Mouse (Mus musculus): ENCODE measurements around the gene Wscd1. TPM values are rescaled to one million over a fixed set of nuclear protein-coding genes. Genes with fewer than 3 reads are reported as not detected.

Wscd1 gene
- total and polyA plus RNA-seq, 2 experiments from 2014 or later = 94.5 to 209 TPM

DNA sequence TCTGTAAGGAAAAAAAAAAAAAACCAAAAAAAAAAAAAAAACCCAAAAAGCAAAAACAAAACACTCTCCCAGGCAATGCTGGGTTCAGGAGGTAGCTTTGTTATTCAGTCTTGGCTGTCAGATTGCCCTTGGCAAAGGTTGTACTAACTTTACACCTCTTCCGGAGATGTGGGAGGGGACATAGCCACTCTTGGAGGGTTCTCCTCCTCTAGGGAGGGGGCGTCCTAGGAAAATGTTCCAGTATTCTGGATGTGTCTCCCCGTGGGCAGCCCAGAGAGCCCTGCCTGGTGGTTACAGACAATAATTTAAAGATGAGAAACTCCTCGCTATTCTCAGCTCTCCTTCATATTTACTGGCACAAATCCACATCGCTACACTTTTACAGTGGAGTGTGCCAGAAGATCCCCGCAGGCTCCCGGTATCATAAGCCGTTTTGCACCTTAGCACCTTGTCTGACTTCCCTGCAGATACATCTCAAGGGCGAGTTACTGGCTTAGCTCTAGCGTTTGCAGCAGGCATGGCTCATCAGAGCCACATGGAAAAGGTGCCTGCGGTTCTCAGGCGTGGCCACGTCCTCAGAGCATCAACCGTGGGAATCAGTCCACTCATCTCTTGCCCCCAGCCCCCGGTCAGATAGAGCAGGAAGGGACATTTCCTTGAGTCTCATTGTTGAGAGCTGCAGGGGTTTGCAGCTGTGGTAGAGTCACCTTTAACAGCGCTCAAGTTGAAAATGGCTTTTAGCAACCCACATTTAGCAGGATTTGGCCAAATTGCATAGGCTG is 24.5 kb downstream of the Wscd1 start:
- H3K36me3 ChIP-seq (ENCODE audit: insufficient read depth, low read length) = peaks cover 27% of the 10 kb centered on the region

DNA sequence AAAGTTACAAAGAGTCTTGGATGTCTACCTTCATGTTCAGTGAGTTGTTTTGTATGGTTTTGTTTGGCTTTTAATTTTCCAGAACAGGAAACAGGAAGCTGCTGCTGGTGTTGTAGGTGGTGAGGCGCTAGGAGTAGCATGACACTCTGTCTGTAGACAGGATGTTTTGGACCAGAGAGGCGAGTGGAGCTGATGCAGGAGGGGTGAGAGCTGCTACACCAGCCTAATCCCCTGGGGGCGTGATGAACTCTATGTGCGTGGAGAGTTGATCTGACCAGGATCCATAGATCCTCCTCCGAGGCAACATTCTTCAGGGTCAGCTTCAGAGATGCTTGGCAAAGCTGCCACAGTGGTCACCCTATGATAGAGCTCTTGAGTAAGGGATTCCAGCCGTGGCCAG is 25.3 kb downstream of the Wscd1 start:
- H3K27me3 ChIP-seq (ENCODE audit: insufficient read depth, low read length) = no peaks in the 10 kb centered on the region
- H3K4me3 ChIP-seq (ENCODE audit: low read length) = no peak overlapping the region
- whole genome bisulfite sequencing = 79% methylated on average over 6 of the region's 6 CpGs
- H3K9ac ChIP-seq (replicated peaks; ENCODE audit: low read length) = no peak overlapping the region
- H3K4me2 ChIP-seq (ENCODE audit: low read depth, low read length) = no peak overlapping the region
- 0 out of 2 replicates have a peak overlapping the region, but pooled peaks have one; percentile 20 for H3K27ac ChIP-seq
- H3K9me3 ChIP-seq (ENCODE audit: low read length) = no peaks in the 10 kb centered on the region
- no peak for TF ChIP-seq CTCF (IDR thresholded peaks at IDR 0.05; ENCODE audit: low read depth)
- peaks cover 24% of the 10 kb centered on the region for H3K36me3 ChIP-seq (ENCODE audit: insufficient read depth, low read length)
- DNase-seq (ENCODE audit: low spot score) (no peak), ATAC-seq (no peak)
- H3K4me1 ChIP-seq (ENCODE audit: insufficient read depth, low read length) = peaks cover 18% of the 10 kb centered on the region

More for the DNA sequence above, 24.5 kb downstream of the Wscd1 start:
- H3K9me3 ChIP-seq (ENCODE audit: low read length) = no peaks in the 10 kb centered on the region
- H3K4me3 ChIP-seq (ENCODE audit: low read length) = no peak overlapping the region
- no peak for TF ChIP-seq CTCF (IDR thresholded peaks at IDR 0.05; ENCODE audit: low read depth)
- no peak overlapping the region for H3K9ac ChIP-seq (replicated peaks; ENCODE audit: low read length)
- no peak for DNase-seq (ENCODE audit: low spot score)
- no peak for ATAC-seq
- WGBS = 44% methylated on average over 16 of the region's 16 CpGs
- H3K4me1 ChIP-seq (ENCODE audit: insufficient read depth, low read length) = peaks cover 19% of the 10 kb centered on the region
- no peaks in the 10 kb centered on the region for H3K27me3 ChIP-seq (ENCODE audit: insufficient read depth, low read length)
- H3K4me2 ChIP-seq (ENCODE audit: low read depth, low read length) = no peak overlapping the region
- peak overlapping the region; percentile 45; the same call in 1 of the 2 replicates for H3K27ac ChIP-seq

DNA sequence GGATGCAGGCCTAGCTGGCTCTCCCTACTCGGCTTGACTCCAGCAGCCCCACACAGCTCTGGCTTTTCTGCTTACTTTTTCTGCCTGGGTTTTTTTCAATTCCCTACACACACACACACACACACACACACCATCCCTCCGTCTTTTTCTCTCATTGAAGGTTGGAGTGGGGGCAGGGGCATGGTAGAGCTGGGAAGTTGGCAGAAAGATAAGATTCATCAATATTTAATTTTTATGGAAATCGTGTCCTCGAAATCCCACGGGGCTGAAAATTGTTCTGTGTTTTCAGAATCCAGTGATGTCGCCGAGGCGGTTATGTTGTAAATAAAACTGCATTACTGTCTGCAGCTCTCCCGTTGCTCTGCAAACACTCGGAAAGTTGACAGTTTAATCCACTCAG is 29.9 kb downstream of the Wscd1 start:
- no peak overlapping the region for H3K4me2 ChIP-seq (ENCODE audit: low read depth, low read length)
- no peaks in the 10 kb centered on the region for H3K4me1 ChIP-seq (ENCODE audit: insufficient read depth, low read length)
- DNase-seq (ENCODE audit: low spot score) (peak; percentile 50), ATAC-seq (0 out of 2 replicates have a peak, but pooled peaks have one; percentile 15)
- 48% methylated on average over 10 of the region's 10 CpGs for WGBS
- H3K9me3 ChIP-seq (ENCODE audit: low read length) = no peaks in the 10 kb centered on the region
- TF ChIP-seq CTCF (IDR thresholded peaks at IDR 0.05; ENCODE audit: low read depth) = no peak
- H3K36me3 ChIP-seq (ENCODE audit: insufficient read depth, low read length) = peaks cover 31% of the 10 kb centered on the region; the same call in 1 of the 2 replicates
- H3K27ac ChIP-seq = no peak overlapping the region
- no peak overlapping the region for H3K9ac ChIP-seq (replicated peaks; ENCODE audit: low read length)
- no peak overlapping the region for H3K4me3 ChIP-seq (ENCODE audit: low read length)
- H3K27me3 ChIP-seq (ENCODE audit: insufficient read depth, low read length) = no peaks in the 10 kb centered on the region

DNA sequence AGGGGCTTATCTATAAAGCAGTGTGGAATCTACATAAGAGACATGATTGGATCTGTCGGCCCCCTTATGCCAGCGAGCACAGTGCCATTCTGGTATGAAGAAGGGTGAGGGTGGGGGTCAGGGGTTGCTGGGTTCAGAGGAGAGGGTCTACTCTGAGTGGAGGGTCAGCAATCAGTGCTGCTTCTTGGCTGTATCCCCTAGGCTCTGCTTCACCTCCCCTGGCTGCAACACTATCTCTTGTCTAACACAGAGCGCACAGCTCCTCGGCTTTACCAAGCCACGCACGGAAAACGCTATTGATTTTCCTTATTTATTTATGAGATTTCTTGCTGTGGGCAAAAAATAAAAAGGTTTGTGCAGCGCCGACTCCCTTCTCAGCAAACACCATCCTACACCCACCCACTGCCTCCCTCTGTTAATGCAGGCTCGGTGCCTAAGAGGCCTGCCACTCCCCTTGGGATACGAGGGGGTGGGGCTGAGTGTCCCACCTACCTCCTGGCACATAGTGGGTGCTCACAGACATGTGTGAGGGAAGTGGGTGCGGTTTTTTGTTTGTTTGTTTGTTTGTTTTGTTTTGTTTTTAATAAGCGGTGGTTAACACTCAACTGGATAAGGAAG is 32.1 kb downstream of the Wscd1 start:
- Histone ChIP-seq H3K4me2 (ENCODE audit: low read depth, low read length) (no peak overlapping the region), H3K27ac (no peak overlapping the region), H3K36me3 (ENCODE audit: insufficient read depth, low read length) (peaks cover 42% of the 10 kb centered on the region; the same call in 1 of the 2 replicates), H3K27me3 (ENCODE audit: insufficient read depth, low read length) (no peaks in the 10 kb centered on the region), H3K4me3 (ENCODE audit: low read length) (no peak overlapping the region), H3K9ac (replicated peaks; ENCODE audit: low read length) (no peak overlapping the region), H3K4me1 (ENCODE audit: insufficient read depth, low read length) (no peaks in the 10 kb centered on the region), H3K9me3 (ENCODE audit: low read length) (no peaks in the 10 kb centered on the region)
- DNase-seq (ENCODE audit: low spot score) (no peak), ATAC-seq (peak; percentile 16; the same call in 1 of the 2 replicates)
- no peak for TF ChIP-seq CTCF (IDR thresholded peaks at IDR 0.05; ENCODE audit: low read depth)
- 78% methylated on average over 13 of the region's 13 CpGs for WGBS

DNA sequence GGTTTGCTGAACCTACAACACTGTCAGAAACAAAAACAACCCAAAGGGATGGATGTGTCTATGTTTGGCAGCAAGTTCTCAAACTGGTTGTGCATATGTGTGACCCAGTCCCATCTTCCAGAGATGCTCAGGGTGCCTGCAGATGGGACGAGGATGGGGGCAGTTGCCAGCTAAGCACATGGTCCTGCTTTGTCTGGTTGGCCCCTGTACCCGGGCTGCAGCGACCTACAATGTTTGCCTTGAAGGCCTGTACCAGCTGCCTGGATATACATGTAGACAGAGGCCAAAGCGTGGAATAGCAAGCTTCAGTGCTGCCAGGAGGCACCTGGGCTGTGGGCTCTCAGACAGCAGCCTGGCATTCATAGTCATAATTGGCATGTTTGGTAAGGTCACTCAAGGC is 35.8 kb downstream of the Wscd1 start:
- Histone ChIP-seq H3K4me2 (ENCODE audit: low read depth, low read length) (no peak overlapping the region), H3K27ac (no peak overlapping the region), H3K9ac (replicated peaks; ENCODE audit: low read length) (no peak overlapping the region), H3K9me3 (ENCODE audit: low read length) (no peaks in the 10 kb centered on the region), H3K27me3 (ENCODE audit: insufficient read depth, low read length) (no peaks in the 10 kb centered on the region), H3K36me3 (ENCODE audit: insufficient read depth, low read length) (peaks cover 55% of the 10 kb centered on the region; the same call in 1 of the 2 replicates), H3K4me1 (ENCODE audit: insufficient read depth, low read length) (no peaks in the 10 kb centered on the region), H3K4me3 (ENCODE audit: low read length) (no peak overlapping the region)
- no peak for TF ChIP-seq CTCF (IDR thresholded peaks at IDR 0.05; ENCODE audit: low read depth)
- 76% methylated on average over 4 of the region's 4 CpGs for whole genome bisulfite sequencing
- no peak for ATAC-seq
- DNase-seq (ENCODE audit: low spot score) = no peak

DNA sequence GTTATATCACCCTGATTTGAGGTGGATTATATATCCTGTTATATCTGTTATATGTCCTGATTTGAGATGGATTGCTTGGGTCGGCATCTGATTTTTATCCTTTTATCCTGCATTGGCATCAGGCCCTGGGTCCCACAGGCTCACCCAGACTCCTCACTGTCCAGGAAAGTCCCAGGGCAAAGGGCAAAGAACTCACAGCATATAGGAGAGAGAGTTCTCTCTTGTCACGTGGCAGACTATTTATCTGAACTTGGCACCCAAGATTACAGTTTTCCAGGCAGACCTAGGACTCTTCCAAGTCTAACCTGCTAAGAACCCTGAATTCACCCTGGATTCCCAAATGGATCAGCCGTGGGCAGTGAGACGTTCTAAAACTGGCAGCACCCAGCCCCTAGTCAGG is 38.5 kb downstream of the Wscd1 start:
- no peak for TF ChIP-seq CTCF (IDR thresholded peaks at IDR 0.05; ENCODE audit: low read depth)
- WGBS = 79% methylated on average over 4 of the region's 4 CpGs
- Histone ChIP-seq H3K36me3 (ENCODE audit: insufficient read depth, low read length) (peaks cover 48% of the 10 kb centered on the region; the same call in 1 of the 2 replicates), H3K27me3 (ENCODE audit: insufficient read depth, low read length) (no peaks in the 10 kb centered on the region), H3K4me2 (ENCODE audit: low read depth, low read length) (no peak overlapping the region), H3K9me3 (ENCODE audit: low read length) (no peaks in the 10 kb centered on the region), H3K4me1 (ENCODE audit: insufficient read depth, low read length) (no peaks in the 10 kb centered on the region), H3K9ac (replicated peaks; ENCODE audit: low read length) (no peak overlapping the region), H3K4me3 (ENCODE audit: low read length) (no peak overlapping the region), H3K27ac (no peak overlapping the region)
- ATAC-seq = no peak
- no peak for DNase-seq (ENCODE audit: low spot score)
